ENCODE assay signal across 8 mouse cellular contexts in genomic region chr8:41443556-41443955, GRCm38 (mm10). TPM values are rescaled to one million over a fixed set of nuclear protein-coding genes. Genes with fewer than 3 reads are reported as not detected.
DNase-seq lines count a peak whose midpoint lies in the region; ATAC-seq and TF ChIP-seq lines count a peak whose summit lies in the region.

No protein-coding gene starts in this region.

- H3K4me2 ChIP-seq in midbrain, embryonic 13.5 days (replicated peaks), result no peak overlapping the region

- peak; percentile 58; the same call in 1 of the 2 replicates for ATAC-seq in midbrain, embryonic 13.5 days

- H3K36me3 ChIP-seq in E14TG2a.4 (ENCODE audit: insufficient read depth, low read length), result no peaks in the 10 kb centered on the region
- H3K36me3 ChIP-seq in midbrain, embryonic 13.5 days, result no peaks in the 10 kb centered on the region

- H3K4me1 ChIP-seq in E14TG2a.4 (replicated peaks; ENCODE audit: low read depth, low read length), result peaks cover 6% of the 10 kb centered on the region
- H3K4me1 ChIP-seq in midbrain, embryonic 13.5 days (replicated peaks), result no peaks in the 10 kb centered on the region

- no peaks in the 10 kb centered on the region for H3K9me3 ChIP-seq in E14TG2a.4 (ENCODE audit: low read length)
- no peaks in the 10 kb centered on the region for H3K9me3 ChIP-seq in midbrain, embryonic 13.5 days

- intact Hi-C loops in gastrocnemius, postnatal 14 days (cut with DNase I; ENCODE audit: low total_unique reads), result no loop called here
- intact Hi-C loops in heart, postnatal 36 days (cut with DNase I), result no loop called here

- no peaks in the 10 kb centered on the region for H3K27me3 ChIP-seq in E14TG2a.4 (ENCODE audit: insufficient read depth, low read length)
- no peaks in the 10 kb centered on the region for H3K27me3 ChIP-seq in midbrain, embryonic 13.5 days

- H3K9ac ChIP-seq in midbrain, embryonic 13.5 days (replicated peaks), result no peak overlapping the region

- H3K27ac ChIP-seq in midbrain, embryonic 13.5 days, result no peak overlapping the region

- H3K4me3 ChIP-seq in E14TG2a.4 (replicated peaks; ENCODE audit: low read length), result no peak overlapping the region
- H3K4me3 ChIP-seq in midbrain, embryonic 13.5 days (replicated peaks), result no peak overlapping the region

- under 1% methylated on average over 4 of the region's 4 CpGs for WGBS in midbrain, embryonic 13.5 days

- peak; percentile 75 for TF ChIP-seq CTCF in E14TG2a.4 (conservative IDR thresholded peaks at IDR 0.05; ENCODE audit: low read length)

- DNase-seq in gastrocnemius, postnatal 10 days, result peak; percentile 9
- no peak for DNase-seq in gastrocnemius, postnatal 14 days
- DNase-seq in cerebellum, postnatal 10 days, result peak; percentile 58 to 77
- peak; percentile 14 to 16 for DNase-seq in heart, postnatal 36 days
- DNase-seq in layer of hippocampus, adult 8-10 months (ENCODE audit: low spot score in 2 of 2), result peak; percentile 13 to 62
- no peak for DNase-seq in spleen, adult 12 weeks (ENCODE audit: low spot score)

RNA-seq across cellular contexts. Expression of gene Frg1, which starts 26.7 kb away (rescaled TPM):
- total RNA-seq in gastrocnemius, postnatal 10 days (2021), result 10 to 100 TPM; 28.5 to 35.4 TPM
- 10 to 100 TPM; 23.8 to 24.9 TPM for total RNA-seq in gastrocnemius, postnatal 14 days (2021)
- total RNA-seq in heart, postnatal 36 days (2021), result 10 to 100 TPM; 25.9 to 29.7 TPM
- 10 to 100 TPM; 34.7 to 40.7 (median 37.8) TPM for total RNA-seq in layer of hippocampus, adult 8-10 months (2022)
- polyA plus RNA-seq in midbrain, embryonic 13.5 days (2015; fragmentation: Nextera tagmentation; extraction: Ambion mirVana), result 98.4 and 100.0 TPM in 2 replicates

Comparison
In these comparisons a context has a peak if more than half of its experiments do, and no peak if none do; other contexts are left out.
1. DNase-seq: peak in gastrocnemius, postnatal 10 days (single experiment), cerebellum, postnatal 10 days (2 of 2), heart, postnatal 36 days (2 of 2) and layer of hippocampus, adult 8-10 months (2 of 2); none in gastrocnemius, postnatal 14 days (single experiment) and spleen, adult 12 weeks (single experiment).